Mouse (Mus musculus): ENCODE data around the gene Shc2.
A peak's percentile ranks its signal among the peaks of the same experiment; 100 is the strongest.

Gene Shc2

GRCm38 (mm10) chr10:79612192-79613135, 25.3 kb downstream of the Shc2 start:
- no peak for DNase-seq

GRCm38 (mm10) chr10:79611296-79611695, 26.4 kb downstream of the Shc2 start:
- DNase-seq = no peak

- DNase-seq = no peak
Measured at GRCm38 (mm10) chr10:79609276-79609675, 28.4 kb downstream of the Shc2 start.

GRCm38 (mm10) chr10:79607892-79608291, 29.8 kb downstream of the Shc2 start:
- no peak for DNase-seq

- DNase-seq = no peak
Measured at GRCm38 (mm10) chr10:79606537-79606936, 31.2 kb downstream of the Shc2 start.

GRCm38 (mm10) chr10:79597936-79598230, 39.8 kb downstream of the Shc2 start:
- DNase-seq = no peak

GRCm38 (mm10) chr10:79597051-79597935, 40.4 kb downstream of the Shc2 start:
- peak; percentile 72 for DNase-seq

GRCm38 (mm10) chr10:79595590-79595929, 42.2 kb downstream of the Shc2 start:
- no peak for DNase-seq

- peak; percentile 34 for DNase-seq
Measured at GRCm38 (mm10) chr10:79594872-79595589, 42.7 kb downstream of the Shc2 start.

GRCm38 (mm10) chr10:79594111-79594510, 43.6 kb downstream of the Shc2 start:
- DNase-seq = no peak

GRCm38 (mm10) chr10:79590702-79591101, 47.0 kb downstream of the Shc2 start:
- no peak for DNase-seq

GRCm38 (mm10) chr10:79587752-79588126, 50.0 kb downstream of the Shc2 start:
- DNase-seq = no peak

- no peak for DNase-seq
Measured at GRCm38 (mm10) chr10:79587061-79587751, 50.5 kb downstream of the Shc2 start, which contains the start of gene Theg. TSS of gene Theg (minus strand) at chr10:79587331.

- DNase-seq = no peak
Measured at GRCm38 (mm10) chr10:79586243-79586642, 51.5 kb downstream of the Shc2 start.

- no peak for DNase-seq
Measured at GRCm38 (mm10) chr10:79585723-79586122, 52.0 kb downstream of the Shc2 start.

GRCm38 (mm10) chr10:79585136-79585535, 52.6 kb downstream of the Shc2 start:
- DNase-seq = no peak

GRCm38 (mm10) chr10:79584426-79584825, 53.3 kb downstream of the Shc2 start:
- no peak for DNase-seq

GRCm38 (mm10) chr10:79584021-79584420, 53.7 kb downstream of the Shc2 start:
- no peak for DNase-seq

GRCm38 (mm10) chr10:79581501-79581900, 56.2 kb downstream of the Shc2 start:
- no peak for DNase-seq

GRCm38 (mm10) chr10:79580811-79581210, 56.9 kb downstream of the Shc2 start:
- peak; percentile 85 for DNase-seq

GRCm38 (mm10) chr10:79580356-79580755, 57.4 kb downstream of the Shc2 start:
- no peak for DNase-seq

- DNase-seq = no peak
Measured at GRCm38 (mm10) chr10:79579781-79580180, 57.9 kb downstream of the Shc2 start.

GRCm38 (mm10) chr10:79578891-79579290, 58.8 kb downstream of the Shc2 start:
- no peak for DNase-seq
